Mouse (Mus musculus) kidney, adult 18-20 months (tissue): ENCODE data around the gene Col8a1.

Source experiments
- DNase-seq: peaks from one replicate; pipeline ENCODE4 v3.0.0; 2021

Gene Col8a1

GRCm38 (mm10) chr16:57671637-57672036 lies 82.9 kb downstream of the Col8a1 start:
- DNase-seq = no peak

DNA sequence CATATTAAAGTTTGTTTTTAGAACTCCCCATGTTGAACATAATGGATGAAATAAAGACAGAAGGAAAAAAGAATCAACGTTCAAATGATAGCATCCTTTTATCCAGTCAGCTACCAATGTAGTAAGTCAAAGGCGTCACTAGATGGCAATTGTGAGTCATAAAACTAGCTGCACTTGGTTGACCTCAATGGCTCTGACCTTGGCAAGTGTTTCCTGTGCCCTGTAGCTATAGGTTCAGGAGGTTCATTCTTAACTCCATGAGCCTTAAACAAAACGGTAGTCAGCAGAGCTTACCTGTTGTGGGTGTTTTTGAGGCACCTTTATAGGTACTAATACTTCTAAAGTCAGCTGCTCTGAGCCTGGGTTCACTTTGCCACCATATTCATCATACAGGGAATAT lies 85.2 kb downstream of the Col8a1 start:
- peak; percentile 11 for DNase-seq

DNA sequence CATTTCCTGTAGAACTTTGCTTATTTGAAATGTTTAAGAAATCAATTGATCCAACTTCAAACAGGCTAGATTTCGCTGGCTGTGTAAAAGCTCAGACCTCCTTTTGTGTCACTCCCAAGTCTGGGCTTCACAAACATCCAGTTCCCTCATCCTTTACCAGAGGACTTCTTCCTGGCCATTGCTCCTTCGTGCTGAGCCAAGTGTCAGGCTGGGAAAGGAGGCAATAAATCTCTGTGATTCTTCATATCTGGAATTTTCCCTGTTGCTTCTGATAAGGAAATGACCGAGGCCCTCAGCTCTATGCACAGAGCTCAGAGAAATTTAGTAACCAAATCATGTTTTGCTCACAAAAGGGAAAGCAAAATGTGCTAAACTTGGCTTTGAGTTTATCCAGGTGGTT lies 91.9 kb downstream of the Col8a1 start:
- DNase-seq = no peak

- DNase-seq = peak; percentile 52
Measured at GRCm38 (mm10) chr16:57649888-57650287, 104.6 kb downstream of the Col8a1 start.

DNA sequence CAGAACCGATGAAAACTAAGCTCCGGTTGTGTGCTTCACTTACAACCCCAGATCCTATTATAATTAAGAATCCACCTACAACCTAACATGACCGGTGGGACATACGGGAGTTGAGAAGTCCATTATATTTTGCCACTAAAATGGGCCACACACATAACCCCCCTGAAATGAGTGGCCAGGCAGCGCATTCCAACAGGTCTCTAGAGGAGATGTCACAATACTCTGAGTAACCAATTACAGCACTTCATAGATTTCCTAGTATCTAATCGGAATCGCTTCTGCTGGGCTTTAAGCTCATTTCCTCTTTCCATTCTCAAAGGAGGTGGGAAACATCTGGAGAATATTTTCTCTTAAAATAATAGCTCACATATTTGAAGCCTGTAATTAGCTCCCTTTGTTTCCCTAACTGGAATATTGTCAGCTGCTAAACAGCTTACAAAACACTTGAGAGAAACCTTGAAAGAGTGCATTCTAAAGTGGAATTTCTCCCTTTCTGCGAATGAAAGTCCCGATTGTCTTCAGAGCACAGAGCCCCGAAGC lies 113.1 kb downstream of the Col8a1 start:
- DNase-seq = no peak

DNA sequence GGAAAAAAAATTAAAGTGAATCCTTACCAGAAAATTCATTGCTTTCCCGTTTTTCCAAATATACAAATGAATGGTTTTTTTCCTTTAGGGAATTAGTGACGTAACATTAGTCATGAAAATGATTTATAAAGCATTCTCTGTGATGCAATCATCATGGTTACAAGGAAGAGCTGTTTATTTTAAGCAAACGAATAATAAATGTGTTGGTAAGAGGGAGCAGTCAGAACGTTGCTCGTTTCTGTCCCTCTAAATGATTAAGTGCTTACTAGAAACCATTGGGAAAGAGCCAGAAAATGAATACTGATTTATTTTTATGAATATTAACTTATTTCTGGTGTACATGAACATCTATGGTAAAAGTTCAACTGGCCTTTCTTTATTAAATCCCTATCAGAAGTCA lies 119.8 kb downstream of the Col8a1 start:
- DNase-seq = no peak

- peak; percentile 72 for DNase-seq
Measured at GRCm38 (mm10) chr16:57634191-57634590, 120.3 kb downstream of the Col8a1 start.

GRCm38 (mm10) chr16:57611768-57612167 lies 142.8 kb downstream of the Col8a1 start:
- DNase-seq = no peak

DNA sequence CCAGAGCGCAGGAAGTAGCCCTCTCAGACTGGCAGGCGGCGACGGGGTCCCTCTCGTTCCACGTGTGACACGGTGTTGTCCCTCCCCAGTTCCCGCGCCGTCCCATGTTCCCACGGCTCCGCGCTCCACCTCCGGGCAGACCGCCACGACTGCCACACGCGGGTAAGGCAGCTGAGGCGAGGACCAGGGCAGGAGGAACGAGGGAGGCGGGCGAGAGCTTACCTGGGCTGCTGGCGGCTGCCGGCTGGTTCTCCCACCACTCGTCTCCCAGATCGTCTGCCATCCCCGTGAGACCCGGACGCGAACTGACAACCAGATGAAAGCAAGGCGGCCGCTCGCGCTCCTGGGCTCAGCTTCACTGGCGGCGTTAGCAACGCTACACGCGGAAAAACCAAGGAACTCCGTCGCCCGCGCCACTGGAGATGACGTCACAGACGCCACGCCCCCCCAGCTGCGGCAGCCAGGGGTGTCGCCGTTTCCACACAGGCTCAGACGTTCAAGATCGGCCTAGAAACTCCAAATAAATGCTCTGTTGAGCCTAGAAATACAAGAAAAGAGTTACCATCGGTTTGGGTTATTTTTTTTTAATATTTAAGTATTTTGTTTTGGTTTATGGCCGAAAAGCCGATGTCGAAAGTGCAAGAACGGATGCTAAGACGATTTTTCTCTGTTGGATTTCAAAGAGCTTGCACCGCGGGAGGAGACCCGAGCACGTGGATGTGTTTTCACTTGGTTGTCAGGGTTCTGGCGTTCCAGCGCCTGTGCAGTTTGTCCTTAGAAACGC lies 147.9 kb downstream of the Col8a1 start, which contains the start of gene Cmss1:
Gene Cmss1, minus strand, starts transcription at position 421 of the 784 bp plus-strand sequence.
- DNase-seq = peak; percentile 86

DNA sequence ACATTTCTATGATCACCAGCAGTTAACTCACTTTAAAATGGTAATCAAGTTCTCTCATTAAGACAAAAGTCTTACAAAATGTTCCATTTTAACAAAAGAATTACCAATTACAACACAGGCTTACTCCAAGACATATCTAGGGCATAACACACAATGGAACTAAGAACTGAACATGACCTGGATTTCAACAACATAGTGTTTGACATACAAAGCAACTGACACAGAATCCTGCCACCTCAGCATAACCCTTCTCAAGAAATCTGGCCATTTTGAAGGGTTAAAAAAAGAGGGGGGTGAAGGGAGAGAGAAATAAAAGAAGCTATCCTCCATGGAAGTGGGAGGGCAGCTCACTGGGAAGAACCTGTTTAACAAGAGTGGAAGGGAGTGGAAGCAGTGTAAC lies 153.5 kb downstream of the Col8a1 start:
- DNase-seq = no peak

- DNase-seq = no peak
Measured at GRCm38 (mm10) chr16:57597295-57597957, 157.1 kb downstream of the Col8a1 start.

DNA sequence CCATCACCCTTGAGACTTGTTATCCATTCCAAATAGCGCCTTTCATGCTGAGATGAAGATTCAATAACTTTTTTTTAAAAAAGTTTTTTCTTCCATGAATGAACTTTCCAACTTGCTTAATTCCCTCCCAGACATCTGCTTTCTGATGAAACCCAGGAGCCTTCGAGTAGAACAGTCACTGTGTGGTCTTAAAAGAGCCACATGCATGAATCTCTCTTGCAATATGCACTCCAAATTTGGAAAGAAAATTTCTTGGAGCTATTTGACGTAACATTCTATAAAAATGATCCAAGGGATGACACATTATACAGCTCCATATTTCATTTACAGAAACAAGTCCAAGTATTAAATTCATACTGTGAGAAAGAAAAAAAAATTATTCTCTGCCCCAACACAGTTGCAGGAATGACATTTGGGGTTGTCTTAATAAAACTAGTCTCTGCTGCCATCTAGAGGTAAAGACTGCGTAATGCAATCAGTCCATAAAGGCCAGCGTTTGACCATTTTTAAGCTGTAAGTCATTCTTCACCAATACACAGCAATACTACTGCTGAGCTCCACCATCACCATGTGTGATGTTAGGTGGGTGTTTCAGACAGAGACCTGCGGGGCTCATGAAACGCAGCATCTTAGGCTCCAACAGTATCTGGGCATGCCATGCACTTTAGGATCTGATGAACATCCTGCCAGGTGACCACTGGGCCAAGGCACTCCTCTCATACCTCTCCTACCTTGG lies 160.9 kb downstream of the Col8a1 start:
- DNase-seq = no peak

DNA sequence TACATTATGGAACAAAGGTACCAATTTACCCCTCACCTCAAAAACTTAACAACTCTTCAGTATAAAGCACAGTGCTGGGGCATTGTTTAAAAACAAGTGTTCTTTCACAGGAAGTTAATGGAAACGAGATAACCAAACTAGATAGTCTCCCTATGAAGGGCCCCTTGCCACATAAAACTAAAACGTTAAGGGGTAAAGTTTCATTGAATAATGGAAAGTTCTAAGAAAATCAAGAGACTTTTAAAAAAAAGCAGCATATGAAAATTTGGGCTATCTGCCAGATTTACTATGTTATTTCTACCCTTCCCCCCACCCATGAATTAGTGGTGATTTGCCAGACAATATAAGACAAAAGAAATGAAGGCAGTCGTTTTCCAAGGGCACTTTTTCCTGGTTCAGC lies 169.3 kb downstream of the Col8a1 start:
- no peak for DNase-seq

- DNase-seq = no peak
Measured at GRCm38 (mm10) chr16:57582008-57582407, 172.5 kb downstream of the Col8a1 start.

GRCm38 (mm10) chr16:57580041-57580440 lies 174.5 kb downstream of the Col8a1 start:
- DNase-seq = no peak

GRCm38 (mm10) chr16:57577519-57577918 lies 177.0 kb downstream of the Col8a1 start:
- no peak for DNase-seq

- DNase-seq = no peak
Measured at GRCm38 (mm10) chr16:57575764-57576388, 178.7 kb downstream of the Col8a1 start.
